Comparison of ENCODE assay signal across 8 mouse cellular contexts in the genomic region with DNA sequence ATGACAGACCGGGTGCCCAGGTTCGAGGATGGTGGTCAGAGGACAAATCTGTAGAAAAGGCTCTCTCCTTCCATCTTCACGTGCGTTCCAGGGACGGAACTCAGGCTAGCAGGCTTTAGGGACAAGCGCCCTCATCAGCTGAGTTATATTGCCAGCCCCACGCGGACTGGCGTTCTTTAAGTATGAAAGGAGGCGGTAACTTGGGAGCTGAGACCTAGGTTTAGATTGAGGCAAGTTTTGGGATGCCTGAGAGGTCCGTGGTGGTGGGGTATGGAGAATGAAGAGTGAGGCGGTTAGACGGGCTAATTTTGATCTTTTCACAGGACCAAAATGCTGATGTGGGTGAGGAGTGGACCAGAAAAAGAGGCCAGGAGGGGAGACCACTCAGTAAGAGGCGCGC. TPM values are rescaled to one million over a fixed set of nuclear protein-coding genes. Genes with fewer than 3 reads are reported as not detected.
DNase-seq lines count a peak whose midpoint lies in the region; ATAC-seq and TF ChIP-seq lines count a peak whose summit lies in the region.

No protein-coding gene starts in this region.

- no peak for TF ChIP-seq CTCF in lung, adult 2 months (IDR thresholded peaks at IDR 0.05; ENCODE audit: insufficient read depth, low read length)
- TF ChIP-seq CTCF in small intestine, adult 2 months (IDR thresholded peaks at IDR 0.05; ENCODE audit: extremely low read depth, insufficient read length, insufficient replicate concordance, low read depth, low read length), result no peak

- H3K4me3 ChIP-seq in lung, adult 2 months (replicated peaks; ENCODE audit: extremely low read depth, low read depth, low read length), result peak overlapping the region; percentile 97
- peak overlapping the region; percentile 58 for H3K4me3 ChIP-seq in embryonic facial prominence, embryonic 10.5 days
- H3K4me3 ChIP-seq in limb, embryonic 12.5 days (replicated peaks), result peak overlapping the region; percentile 50
- peak overlapping the region; percentile 91 for H3K4me3 ChIP-seq in small intestine, adult 2 months (ENCODE audit: low read depth, low read length)

- H3K27ac ChIP-seq in embryonic facial prominence, embryonic 10.5 days (replicated peaks), result no peak overlapping the region
- no peak overlapping the region for H3K27ac ChIP-seq in limb, embryonic 12.5 days
- H3K27ac ChIP-seq in small intestine, adult 2 months (ENCODE audit: insufficient read depth, low read depth, low read length), result peak overlapping the region; percentile 88

- no peaks in the 10 kb centered on the region for H3K9me3 ChIP-seq in embryonic facial prominence, embryonic 10.5 days
- no peaks in the 10 kb centered on the region for H3K9me3 ChIP-seq in limb, embryonic 12.5 days

- no peak for TF ChIP-seq POLR2A in lung, adult 2 months (IDR thresholded peaks at IDR 0.05; ENCODE audit: borderline replicate concordance, extremely low read depth, low read depth, low read length)
- no peak for TF ChIP-seq POLR2A in small intestine, adult 2 months (IDR thresholded peaks at IDR 0.05; ENCODE audit: low read depth, low read length)

- 0 out of 2 replicates have a peak, but pooled peaks cover 4% of the 10 kb centered on the region for H3K4me1 ChIP-seq in lung, adult 2 months (ENCODE audit: control insufficient read depth, insufficient read depth, low read length)
- peaks cover 17% of the 10 kb centered on the region for H3K4me1 ChIP-seq in embryonic facial prominence, embryonic 10.5 days
- H3K4me1 ChIP-seq in limb, embryonic 12.5 days (replicated peaks), result peaks cover 10% of the 10 kb centered on the region; the same call in 1 of the 2 replicates
- peaks cover 5% of the 10 kb centered on the region; the same call in 1 of the 2 replicates for H3K4me1 ChIP-seq in small intestine, adult 2 months (ENCODE audit: control insufficient read depth, insufficient read depth, insufficient read length, low read length)

- no peak for DNase-seq in lung, adult 2 months
- DNase-seq in lung, postnatal 36 days, result no peak
- DNase-seq in embryonic facial prominence, embryonic 10.5 days (ENCODE audit: low spot score), result peak; percentile 13
- no peak for DNase-seq in adrenal gland, adult 18-20 months (ENCODE audit: low spot score in 2 of 2)
- no peak for DNase-seq in frontal cortex, adult 2 months (ENCODE audit: extremely low spot score in 1 of 2, low spot score in 1 of 2)
- DNase-seq in cerebellum, adult 11 months, result no peak

- peak overlapping the region; percentile 66 for H3K4me2 ChIP-seq in limb, embryonic 12.5 days

- no peaks in the 10 kb centered on the region for H3K36me3 ChIP-seq in embryonic facial prominence, embryonic 10.5 days (replicated peaks)
- H3K36me3 ChIP-seq in limb, embryonic 12.5 days, result no peaks in the 10 kb centered on the region
- no peaks in the 10 kb centered on the region for H3K36me3 ChIP-seq in small intestine, adult 2 months (ENCODE audit: control insufficient read depth, insufficient read depth, low read length)

- WGBS in lung, adult 2 months, result 6% methylated on average over 15 of the region's 15 CpGs
- 5% methylated on average over 15 of the region's 15 CpGs for WGBS in embryonic facial prominence, embryonic 10.5 days
- 4% methylated on average over 15 of the region's 15 CpGs for WGBS in limb, embryonic 12.5 days
- 3% methylated on average over 15 of the region's 15 CpGs for WGBS in small intestine, adult 2 months

- no peak for ATAC-seq in limb, embryonic 12.5 days (ENCODE audit: insufficient number of reproducible peaks, insufficient read depth, low FRiP score, low TSS enrichment, low read depth)

- 0 out of 2 replicates have a peak overlapping the region, but pooled peaks have one; percentile 44 for H3K9ac ChIP-seq in limb, embryonic 12.5 days (replicated peaks)

- peaks cover 62% of the 10 kb centered on the region for H3K27me3 ChIP-seq in embryonic facial prominence, embryonic 10.5 days (replicated peaks; ENCODE audit: low read depth, poor library complexity, severe bottlenecking)
- peaks cover 60% of the 10 kb centered on the region for H3K27me3 ChIP-seq in limb, embryonic 12.5 days
- no peaks in the 10 kb centered on the region for H3K27me3 ChIP-seq in small intestine, adult 2 months (ENCODE audit: control insufficient read depth, insufficient read depth, low read length)

RNA-seq across cellular contexts. Expression of a gene that starts 4.2 kb away (rescaled TPM):
- polyA plus RNA-seq in lung, adult 2 months (2012; rRNA removed), result 8.2 and 12.3 TPM in 2 replicates
- 1.4 and 1.6 TPM in 2 replicates for polyA plus RNA-seq in embryonic facial prominence, embryonic 10.5 days (2016; fragmentation: Nextera tagmentation; extraction: Ambion mirVana)
- polyA plus RNA-seq in limb, embryonic 12.5 days (2016; fragmentation: Nextera tagmentation; extraction: Ambion mirVana), result 1.8 and 1.9 TPM in 2 replicates
- polyA plus RNA-seq in small intestine, adult 2 months (2012; rRNA removed), result 3.5 and 6.1 TPM in 2 replicates
- 1 to 10 TPM; 2.6 to 4.0 TPM for total RNA-seq in adrenal gland, adult 18-20 months (2021)
- polyA plus RNA-seq in frontal cortex, adult 2 months (2012; rRNA removed), result 3.1 and 4.4 TPM in 2 replicates

RNA-seq across cellular contexts. Expression of a gene that starts 25.4 kb away (rescaled TPM):
- polyA plus RNA-seq in lung, adult 2 months (2012; rRNA removed), result 43.0 and 50.7 TPM in 2 replicates
- polyA plus RNA-seq in embryonic facial prominence, embryonic 10.5 days (2016; fragmentation: Nextera tagmentation; extraction: Ambion mirVana), result 37.4 and 42.2 TPM in 2 replicates
- 30.4 and 36.5 TPM in 2 replicates for polyA plus RNA-seq in limb, embryonic 12.5 days (2016; fragmentation: Nextera tagmentation; extraction: Ambion mirVana)
- 11.0 and 30.3 TPM in 2 replicates for polyA plus RNA-seq in small intestine, adult 2 months (2012; rRNA removed)
- total RNA-seq in adrenal gland, adult 18-20 months (2021), result 10 to 100 TPM; 53.4 to 61.0 TPM
- polyA plus RNA-seq in frontal cortex, adult 2 months (2012; rRNA removed), result 7.9 and 10.0 TPM in 2 replicates

RNA-seq across cellular contexts. Expression of a gene that starts 26.4 kb away (rescaled TPM):
- polyA plus RNA-seq in lung, adult 2 months (2012; rRNA removed), result 62.1 and 68.2 TPM in 2 replicates
- 24.9 and 25.7 TPM in 2 replicates for polyA plus RNA-seq in embryonic facial prominence, embryonic 10.5 days (2016; fragmentation: Nextera tagmentation; extraction: Ambion mirVana)
- 30.0 and 31.1 TPM in 2 replicates for polyA plus RNA-seq in limb, embryonic 12.5 days (2016; fragmentation: Nextera tagmentation; extraction: Ambion mirVana)
- 25.6 and 46.5 TPM in 2 replicates for polyA plus RNA-seq in small intestine, adult 2 months (2012; rRNA removed)
- total RNA-seq in adrenal gland, adult 18-20 months (2021), result 10 to 100 TPM; 72.4 to 89.6 TPM
- 25.0 and 26.1 TPM in 2 replicates for polyA plus RNA-seq in frontal cortex, adult 2 months (2012; rRNA removed)

RNA-seq across cellular contexts. Expression of a gene that starts 46.8 kb away (rescaled TPM):
- polyA plus RNA-seq in lung, adult 2 months (2012; rRNA removed), result 254 and 275 TPM in 2 replicates
- polyA plus RNA-seq in embryonic facial prominence, embryonic 10.5 days (2016; fragmentation: Nextera tagmentation; extraction: Ambion mirVana), result 0.30 and 0.32 TPM in 2 replicates
- polyA plus RNA-seq in limb, embryonic 12.5 days (2016; fragmentation: Nextera tagmentation; extraction: Ambion mirVana), result 0.08 and 1.00 TPM in 2 replicates
- 17.9 and 40.9 TPM in 2 replicates for polyA plus RNA-seq in small intestine, adult 2 months (2012; rRNA removed)
- total RNA-seq in adrenal gland, adult 18-20 months (2021), result 100 to 1,000 TPM; 184 to 696 TPM
- polyA plus RNA-seq in frontal cortex, adult 2 months (2012; rRNA removed), result 0.18 and 1.6 TPM in 2 replicates
